Mouse (Mus musculus) heart, embryonic 11.5 days (tissue): ENCODE measurements at regions not wholly inside any gene's neighbourhood (a gene's known extent, or its start where the extent isn't known, plus 50 kb on each side); places are given as distances from the start of the nearest gene placed in this dataset.

Experiments
- ATAC-seq: fragments of 200-750 bp; cut with Nextera tagmentation; replicated peaks from 2 replicates; pipeline ENCODE4 v1.8.0; 2017; ENCODE audit warnings: moderate library complexity; ENCODE audit not compliant: insufficient number of reproducible peaks, low FRiP score, low TSS enrichment
- H3K27ac ChIP-seq: fragments of 300-500 bp; sonication (generic); 2 replicates; pipeline ENCODE4 v1.5.1; 2014; ENCODE audit warnings: mild to moderate bottlenecking, low read depth, low read length
- H3K27me3 ChIP-seq: fragments of 300-500 bp; sonication (generic); 2 replicates; pipeline ENCODE4 v1.6.1; 2014; ENCODE audit warnings: mild to moderate bottlenecking, low read length, mixed read lengths; ENCODE audit not compliant: control insufficient read depth, insufficient read depth
- H3K36me3 ChIP-seq: fragments of 300-500 bp; sonication (generic); 2 replicates; pipeline ENCODE4 v1.6.1; 2014; ENCODE audit warnings: mild to moderate bottlenecking, low read length, moderate library complexity, mixed read lengths; ENCODE audit not compliant: control insufficient read depth, insufficient read depth
- H3K4me1 ChIP-seq: fragments of 300-500 bp; sonication (generic); 2 replicates; pipeline ENCODE4 v1.6.1; 2014; ENCODE audit warnings: low read length; ENCODE audit not compliant: control insufficient read depth, insufficient read depth
- H3K4me2 ChIP-seq: fragments of 300-500 bp; sonication (generic); 2 replicates; pipeline ENCODE4 v1.6.1; 2014; ENCODE audit warnings: mild to moderate bottlenecking, moderate library complexity
- H3K4me3 ChIP-seq: fragments of 300-500 bp; sonication (generic); 2 replicates; pipeline ENCODE4 v1.5.1; 2014; ENCODE audit warnings: low read depth, low read length
- H3K9ac ChIP-seq: fragments of 300-500 bp; sonication (generic); 2 replicates; pipeline ENCODE4 v1.6.1; 2014; ENCODE audit warnings: mild to moderate bottlenecking, low read depth, low read length, moderate library complexity
- H3K9me3 ChIP-seq: fragments of 300-500 bp; sonication (generic); replicated peaks from 2 replicates; pipeline ENCODE4 v1.6.1; 2016; ENCODE audit warnings: low read length; ENCODE audit not compliant: control insufficient read depth
- WGBS: fragments of 180-500 bp; shearing (Covaris S2); extraction: QIAGEN DNeasy Blood & Tissue Kit; methylation state at CpG from one replicate; pipeline ENCODE4 v1.1.7; 2014; ENCODE audit not compliant: insufficient replicate concordance; 5-methylcytosine and 5-hydroxymethylcytosine counted together

DNA sequence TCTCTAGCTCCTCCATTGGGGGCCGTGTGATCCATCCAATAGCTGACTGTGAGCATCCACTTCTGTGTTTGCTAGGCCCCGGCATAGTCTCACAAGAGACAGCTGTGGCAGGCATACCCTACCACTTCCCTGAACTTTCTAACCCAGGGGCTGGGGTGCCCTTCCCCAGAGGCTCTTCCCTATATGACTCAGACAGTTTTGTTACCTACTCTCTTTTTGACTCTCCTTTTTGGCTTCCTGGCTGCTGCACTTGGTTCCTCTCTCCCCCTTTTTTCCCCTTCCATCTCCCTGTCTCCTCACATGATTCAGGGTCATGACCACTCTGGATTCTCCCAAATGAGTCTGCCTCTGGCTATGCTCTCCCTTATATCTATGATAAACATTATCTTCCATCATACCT is 223.8 kb downstream of the Papss1 start:
- WGBS = 69% methylated on average over 1 of the region's 2 CpGs
- H3K27ac ChIP-seq = no peak overlapping the region
- H3K4me1 ChIP-seq = no peaks in the 10 kb centered on the region
- no peaks in the 10 kb centered on the region for H3K27me3 ChIP-seq
- no peak overlapping the region for H3K4me2 ChIP-seq
- H3K4me3 ChIP-seq = no peak overlapping the region
- no peak for ATAC-seq
- H3K9ac ChIP-seq = no peak overlapping the region
- no peaks in the 10 kb centered on the region for H3K36me3 ChIP-seq
- H3K9me3 ChIP-seq = no peaks in the 10 kb centered on the region

DNA sequence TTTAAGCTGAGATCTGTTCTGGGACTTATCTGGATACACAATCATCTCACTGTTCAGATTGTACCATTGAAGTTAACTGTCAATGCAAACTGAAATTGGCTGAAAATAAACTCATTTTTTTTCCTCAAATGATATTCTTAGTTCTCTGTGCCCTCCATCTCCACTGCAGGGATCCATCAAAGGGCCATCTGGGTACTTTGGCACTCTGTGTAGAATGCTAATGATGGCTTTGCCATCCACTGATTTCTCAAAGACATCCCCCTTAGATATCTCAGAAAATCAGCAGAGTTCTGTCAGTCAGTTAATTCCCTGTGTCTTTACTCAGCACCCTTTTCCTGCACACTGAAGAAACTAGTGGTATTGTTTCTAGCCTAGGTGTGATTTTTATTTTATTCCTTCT is 224.6 kb downstream of the Papss1 start:
- no peaks in the 10 kb centered on the region for H3K27me3 ChIP-seq
- H3K9ac ChIP-seq = no peak overlapping the region
- no peaks in the 10 kb centered on the region for H3K9me3 ChIP-seq
- no peak overlapping the region for H3K4me3 ChIP-seq
- no peak for ATAC-seq
- H3K36me3 ChIP-seq = no peaks in the 10 kb centered on the region
- H3K4me2 ChIP-seq = no peak overlapping the region
- H3K4me1 ChIP-seq = no peaks in the 10 kb centered on the region
- no peak overlapping the region for H3K27ac ChIP-seq

DNA sequence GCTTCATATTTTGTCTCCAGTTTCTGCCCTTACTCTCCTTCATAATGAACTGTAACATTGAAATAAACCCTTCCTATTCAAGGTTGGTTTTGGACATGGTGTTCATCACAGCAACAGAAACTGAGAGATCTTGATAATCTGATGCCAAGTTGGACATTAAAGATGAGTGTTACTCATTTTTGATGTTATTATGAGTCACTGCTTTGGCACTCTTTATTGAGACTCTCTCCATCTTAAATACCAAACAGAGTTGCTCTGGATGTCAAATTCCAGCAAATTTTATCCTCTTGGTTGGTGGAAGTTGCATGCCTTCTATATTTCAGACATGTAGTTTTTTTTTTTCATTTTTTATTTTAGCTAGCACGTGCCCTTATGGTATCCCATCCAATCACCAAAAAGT is 229.5 kb downstream of the Papss1 start:
- Histone ChIP-seq H3K36me3 (no peaks in the 10 kb centered on the region), H3K27me3 (no peaks in the 10 kb centered on the region), H3K9ac (no peak overlapping the region), H3K4me3 (no peak overlapping the region), H3K27ac (no peak overlapping the region), H3K4me2 (no peak overlapping the region), H3K4me1 (no peaks in the 10 kb centered on the region), H3K9me3 (no peaks in the 10 kb centered on the region)
- WGBS = 63% methylated on average over 1 of the region's 1 CpGs
- ATAC-seq = no peak

DNA sequence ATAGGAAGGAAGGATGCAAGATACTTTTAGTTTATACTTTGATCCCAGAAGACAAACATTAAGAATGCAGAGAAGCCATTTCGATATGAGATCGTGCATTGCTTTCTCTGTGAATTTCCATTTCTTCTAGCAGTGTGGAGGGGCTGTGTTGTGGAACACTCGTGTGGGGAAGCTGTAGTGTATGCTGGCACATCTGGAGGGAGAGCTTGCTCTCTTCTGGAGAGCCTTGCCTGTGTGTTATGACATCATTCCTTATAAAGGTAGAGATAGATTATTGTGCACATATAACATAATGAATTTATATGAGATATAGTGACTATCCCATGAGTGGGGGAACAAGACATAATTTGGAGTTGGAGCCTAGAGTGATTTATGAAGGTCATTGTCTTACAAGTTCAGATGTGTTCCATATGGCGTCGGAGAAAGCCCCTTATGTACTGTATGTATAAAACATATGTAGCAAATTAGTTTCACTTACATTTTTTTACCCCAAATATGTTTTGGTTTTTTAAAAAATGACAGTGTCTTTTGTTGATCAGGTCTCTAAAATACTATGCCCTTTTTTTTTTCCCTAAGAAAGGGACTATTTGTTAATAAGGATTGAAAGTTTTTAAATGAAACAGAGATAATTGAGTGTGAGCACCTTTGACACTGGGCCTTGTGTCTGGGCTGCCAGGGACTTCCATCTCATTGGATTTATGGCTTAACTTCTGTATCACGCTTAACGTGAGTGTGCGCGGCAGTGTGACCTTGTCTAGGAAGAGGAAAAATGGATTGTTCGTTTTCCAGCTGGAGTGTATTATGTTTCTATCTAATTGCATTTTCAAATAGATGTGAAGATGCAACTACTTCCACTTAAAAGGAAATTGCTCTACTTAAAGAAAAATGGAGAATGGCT is 230.8 kb downstream of the Papss1 start:
- no peak overlapping the region for H3K4me3 ChIP-seq
- H3K9ac ChIP-seq = no peak overlapping the region
- H3K9me3 ChIP-seq = no peaks in the 10 kb centered on the region
- H3K36me3 ChIP-seq = no peaks in the 10 kb centered on the region
- ATAC-seq = no peak
- H3K27ac ChIP-seq = no peak overlapping the region
- H3K4me1 ChIP-seq = no peaks in the 10 kb centered on the region
- whole genome bisulfite sequencing = 80% methylated on average over 10 of the region's 10 CpGs
- H3K27me3 ChIP-seq = no peaks in the 10 kb centered on the region
- no peak overlapping the region for H3K4me2 ChIP-seq

DNA sequence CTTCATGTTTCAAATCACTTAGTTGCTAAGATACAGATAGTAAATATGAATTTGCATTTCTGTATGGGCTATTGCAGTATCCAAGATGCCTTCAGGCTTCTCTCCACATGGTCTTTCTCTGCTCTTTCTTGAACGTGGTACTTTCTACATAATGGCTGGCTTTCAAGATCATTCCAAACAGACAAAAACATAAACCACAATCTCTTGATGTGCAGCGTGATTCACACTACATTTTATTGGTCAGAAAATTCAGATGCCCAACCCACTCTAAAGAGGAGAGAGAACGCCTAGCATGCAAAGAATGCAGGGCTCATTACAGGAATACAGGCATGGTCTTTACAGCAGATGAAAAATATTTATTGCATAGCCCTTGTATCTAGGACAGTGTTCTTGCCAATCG is 235.2 kb downstream of the Papss1 start:
- no peak overlapping the region for H3K9ac ChIP-seq
- no peaks in the 10 kb centered on the region for H3K9me3 ChIP-seq
- 70% methylated on average over 4 of the region's 4 CpGs for WGBS
- H3K27me3 ChIP-seq = no peaks in the 10 kb centered on the region
- no peak for ATAC-seq
- no peak overlapping the region for H3K4me3 ChIP-seq
- no peak overlapping the region for H3K27ac ChIP-seq
- H3K4me1 ChIP-seq = no peaks in the 10 kb centered on the region
- H3K36me3 ChIP-seq = no peaks in the 10 kb centered on the region
- H3K4me2 ChIP-seq = no peak overlapping the region

DNA sequence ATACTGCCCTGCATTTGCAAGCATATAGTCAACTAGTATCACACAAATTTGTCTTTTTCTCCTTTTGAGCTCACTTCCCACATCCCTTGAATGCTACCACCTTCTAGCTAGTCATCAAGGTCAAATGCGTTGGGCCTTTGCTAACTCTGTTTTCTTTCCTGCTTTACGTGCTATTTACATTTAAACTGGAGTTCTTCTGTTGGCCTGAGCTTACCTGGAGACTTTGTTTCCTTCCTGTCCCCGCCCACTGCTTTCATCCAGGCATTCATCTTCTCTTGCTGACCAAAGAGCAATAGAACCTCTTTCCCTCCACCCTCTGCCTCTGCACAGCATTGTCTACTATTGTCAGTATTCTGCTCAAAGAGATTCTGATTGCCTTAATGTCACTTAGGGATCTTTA is 237.0 kb downstream of the Papss1 start:
- no peaks in the 10 kb centered on the region for H3K27me3 ChIP-seq
- H3K4me3 ChIP-seq = no peak overlapping the region
- no peak overlapping the region for H3K4me2 ChIP-seq
- no peak overlapping the region for H3K9ac ChIP-seq
- no peaks in the 10 kb centered on the region for H3K9me3 ChIP-seq
- no peak overlapping the region for H3K27ac ChIP-seq
- no peaks in the 10 kb centered on the region for H3K4me1 ChIP-seq
- no peaks in the 10 kb centered on the region for H3K36me3 ChIP-seq
- 70% methylated on average over 3 of the region's 3 CpGs for WGBS
- no peak for ATAC-seq

DNA sequence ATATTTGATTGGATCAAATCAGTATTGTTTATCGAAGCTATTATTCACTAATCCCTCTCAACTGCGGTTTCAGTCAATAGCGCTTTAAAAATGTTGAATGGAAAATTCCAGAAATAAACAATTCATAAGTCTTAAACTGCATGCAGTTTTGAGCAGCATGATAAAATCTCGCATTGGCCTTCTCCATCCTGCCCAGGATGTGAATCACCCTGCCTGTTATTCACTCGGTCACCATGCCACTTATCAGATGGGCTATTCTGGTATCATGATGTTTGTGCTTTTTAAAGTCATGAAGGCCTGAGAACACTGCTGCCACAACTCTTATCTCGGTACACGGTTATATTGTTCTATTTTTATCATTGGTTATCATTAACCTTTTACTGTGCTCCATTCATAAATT is 238.3 kb downstream of the Papss1 start:
- WGBS = 51% methylated on average over 7 of the region's 7 CpGs
- no peaks in the 10 kb centered on the region for H3K36me3 ChIP-seq
- H3K4me2 ChIP-seq = no peak overlapping the region
- H3K4me1 ChIP-seq = no peaks in the 10 kb centered on the region
- H3K9me3 ChIP-seq = no peaks in the 10 kb centered on the region
- H3K9ac ChIP-seq = no peak overlapping the region
- H3K27ac ChIP-seq = no peak overlapping the region
- no peak overlapping the region for H3K4me3 ChIP-seq
- H3K27me3 ChIP-seq = no peaks in the 10 kb centered on the region
- no peak for ATAC-seq

DNA sequence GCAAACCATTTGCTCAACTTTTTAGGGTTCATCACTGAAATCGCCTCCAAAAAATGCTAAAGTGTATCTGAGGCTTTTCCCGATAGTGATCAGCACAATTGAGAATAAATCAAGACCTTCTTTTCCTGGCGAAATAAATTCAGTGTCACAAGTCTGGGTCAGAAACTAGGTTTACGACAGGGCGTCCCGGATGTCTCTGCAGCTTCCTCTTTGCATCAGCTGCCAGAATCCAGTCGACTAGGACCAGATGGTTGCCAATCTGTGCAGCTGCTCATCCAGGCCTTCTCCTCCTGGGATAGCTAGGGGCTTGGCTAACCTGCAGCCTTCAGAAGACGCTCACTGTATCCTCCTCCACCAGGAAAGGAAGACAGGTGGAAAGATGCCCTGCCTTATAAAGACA is 243.6 kb downstream of the Papss1 start:
- H3K9me3 ChIP-seq = no peaks in the 10 kb centered on the region
- H3K4me2 ChIP-seq = no peak overlapping the region
- no peak overlapping the region for H3K27ac ChIP-seq
- ATAC-seq = no peak
- H3K36me3 ChIP-seq = no peaks in the 10 kb centered on the region
- no peaks in the 10 kb centered on the region for H3K27me3 ChIP-seq
- H3K4me1 ChIP-seq = no peaks in the 10 kb centered on the region
- H3K9ac ChIP-seq = no peak overlapping the region
- WGBS = 80% methylated on average over 8 of the region's 8 CpGs
- H3K4me3 ChIP-seq = no peak overlapping the region

DNA sequence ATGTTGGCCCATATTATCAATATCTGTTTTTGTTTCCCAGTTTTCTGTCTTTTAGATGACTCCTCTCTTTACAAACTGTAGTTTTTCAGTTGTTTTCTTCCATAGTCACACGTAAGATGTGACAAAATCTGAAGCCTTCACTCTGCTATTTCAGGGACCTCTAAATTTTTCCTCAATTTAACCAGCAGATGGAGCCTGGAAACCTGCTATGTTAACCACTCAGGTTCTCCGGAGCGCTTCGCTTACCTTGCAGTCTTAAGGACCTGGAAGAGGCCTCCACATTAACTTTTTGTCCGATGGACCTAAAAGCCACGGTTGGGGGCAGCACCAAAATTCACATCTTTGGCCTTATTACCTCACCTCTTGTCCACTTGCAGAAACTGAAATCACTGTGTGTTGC is 248.4 kb downstream of the Papss1 start:
- no peak overlapping the region for H3K9ac ChIP-seq
- no peak overlapping the region for H3K27ac ChIP-seq
- no peaks in the 10 kb centered on the region for H3K4me1 ChIP-seq
- H3K27me3 ChIP-seq = no peaks in the 10 kb centered on the region
- WGBS = 49% methylated on average over 6 of the region's 6 CpGs
- no peaks in the 10 kb centered on the region for H3K9me3 ChIP-seq
- ATAC-seq = no peak
- no peaks in the 10 kb centered on the region for H3K36me3 ChIP-seq
- no peak overlapping the region for H3K4me3 ChIP-seq
- H3K4me2 ChIP-seq = no peak overlapping the region
